Comparison of ENCODE assay signal across 8 mouse cellular contexts in genomic region chr16:49965528-49966250, GRCm38 (mm10).
DNase-seq lines count a peak whose midpoint lies in the region; ATAC-seq lines count a peak whose summit lies in the region.

No protein-coding gene starts in this region.

- DNase-seq in frontal cortex, postnatal 25 days (ENCODE audit: low spot score in 2 of 2): no peak
- peak; percentile 16 to 43 for DNase-seq in spleen, adult 18-20 months
- DNase-seq in spleen, adult 12 weeks (ENCODE audit: low spot score): no peak
- DNase-seq in layer of hippocampus, adult 9-11 months: peak; percentile 22
- peak; percentile 30 for DNase-seq in retina, postnatal 1 day
- no peak for DNase-seq in urinary bladder, adult 18-20 months (ENCODE audit: low spot score in 2 of 2)
- DNase-seq in embryo, embryonic 9.5 days (ENCODE audit: extremely low spot score): no peak

- peak; percentile 87 for ATAC-seq in frontal cortex, adult (ENCODE audit: low TSS enrichment)

Comparison
In these comparisons a context has a peak if more than half of its experiments do, and no peak if none do; other contexts are left out.
1. DNase-seq: peak in spleen, adult 18-20 months (2 of 2), layer of hippocampus, adult 9-11 months (single experiment) and retina, postnatal 1 day (single experiment); none in frontal cortex, postnatal 25 days (0 of 2), spleen, adult 12 weeks (single experiment), urinary bladder, adult 18-20 months (0 of 2) and embryo, embryonic 9.5 days (single experiment).